Mouse (Mus musculus): Measurements from ENCODE around the gene Vldlr.

Vldlr gene

DNA sequence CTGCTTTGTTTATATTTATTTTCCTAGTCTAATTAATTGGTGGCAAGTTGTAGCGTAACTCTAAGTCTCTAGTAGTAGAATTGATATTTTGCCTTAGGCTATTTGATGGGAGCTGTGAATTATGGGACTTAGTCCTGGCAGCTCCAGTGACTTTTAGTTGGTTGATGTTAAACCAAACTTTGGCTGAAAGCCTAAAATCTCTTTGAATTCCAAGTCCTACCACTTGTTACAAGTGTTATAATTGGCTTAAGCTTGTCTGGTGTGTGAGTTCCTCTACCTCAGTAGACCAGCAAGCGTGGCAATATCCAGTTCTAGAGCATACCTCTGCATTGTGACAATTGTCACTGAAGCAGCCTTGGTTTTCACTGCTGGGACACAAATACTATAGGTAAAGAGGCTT is 17.1 kb downstream of the Vldlr start:
- no peak for DNase-seq (ENCODE audit: low spot score in 2 of 2)

DNA sequence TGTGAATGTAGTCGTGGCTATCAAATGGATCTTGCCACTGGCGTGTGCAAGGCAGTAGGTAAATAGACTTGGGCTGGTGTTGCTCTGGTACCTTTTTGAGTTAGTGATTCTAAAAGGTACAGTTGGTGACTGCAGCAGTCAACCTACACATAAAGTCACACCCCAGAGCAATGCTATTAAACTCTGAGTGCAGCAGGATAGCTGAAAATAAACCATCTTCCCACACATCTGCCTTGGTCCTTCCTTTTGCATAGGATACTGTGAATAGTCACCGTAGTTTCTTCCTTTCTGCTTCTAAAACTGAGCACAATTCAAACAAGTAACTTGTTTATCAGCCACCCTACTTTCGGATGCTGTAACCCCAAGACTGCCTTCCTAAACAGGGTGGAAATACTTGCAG is 23.6 kb downstream of the Vldlr start:
- DNase-seq (ENCODE audit: low spot score in 2 of 2), result no peak

DNA sequence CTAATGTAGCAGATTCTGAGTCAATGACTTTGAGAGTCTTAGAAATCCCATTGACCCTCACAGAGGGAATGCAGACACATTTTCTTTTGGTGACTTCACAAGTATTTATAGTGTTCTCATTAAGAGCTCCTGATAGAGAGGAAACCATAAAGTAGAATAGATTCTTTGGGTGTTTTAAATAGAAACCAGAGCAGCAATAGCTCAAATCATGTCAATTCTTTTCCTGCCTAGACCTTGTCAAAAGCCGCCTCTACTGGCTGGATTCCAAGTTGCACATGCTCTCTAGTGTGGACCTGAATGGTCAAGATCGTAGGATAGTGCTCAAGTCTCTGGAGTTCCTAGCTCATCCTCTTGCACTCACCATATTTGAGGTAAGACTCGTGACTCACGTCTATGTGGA is 27.2 kb downstream of the Vldlr start:
- no peak for DNase-seq (ENCODE audit: low spot score in 2 of 2)

DNA sequence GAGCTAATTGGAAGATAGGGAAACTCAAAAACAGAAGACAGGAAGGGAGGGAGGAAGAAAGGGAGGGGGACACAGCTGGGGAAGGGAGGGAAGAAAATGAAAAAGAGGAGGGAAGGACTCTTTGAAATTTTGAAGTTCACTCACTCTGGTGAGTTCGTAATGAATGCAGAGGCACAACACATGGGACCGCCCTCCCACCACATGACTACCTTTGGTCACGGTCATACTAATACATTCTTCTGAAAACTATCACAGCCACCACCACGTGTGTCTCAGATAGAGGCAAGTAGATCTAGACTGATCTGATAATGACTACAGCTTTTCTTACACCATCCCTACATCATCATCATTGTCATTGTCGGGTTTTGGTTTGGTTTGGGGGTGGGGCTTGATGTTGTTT is 38.5 kb downstream of the Vldlr start:
- no peak for DNase-seq (ENCODE audit: low spot score in 2 of 2)

DNA sequence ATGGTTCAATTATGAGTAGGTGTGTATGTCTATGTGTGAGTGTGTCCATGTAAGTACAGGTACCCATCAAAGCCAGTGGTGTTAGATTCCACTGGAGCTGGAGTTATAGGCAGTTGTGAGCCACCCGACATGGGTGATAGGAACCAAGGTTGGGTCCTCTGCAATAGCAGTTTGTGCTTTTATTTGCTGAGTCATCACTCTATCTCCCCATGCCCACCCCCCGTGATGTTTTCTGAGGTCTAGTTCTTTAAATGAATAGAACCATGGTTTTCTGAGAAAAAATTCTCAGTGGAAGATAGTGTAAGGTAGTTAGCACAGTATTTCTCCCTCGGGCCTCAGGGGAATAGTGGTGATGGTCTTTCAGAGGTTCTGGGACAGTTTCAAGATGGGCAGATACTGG is 39.4 kb downstream of the Vldlr start:
- no peak for DNase-seq (ENCODE audit: low spot score in 2 of 2)

DNA sequence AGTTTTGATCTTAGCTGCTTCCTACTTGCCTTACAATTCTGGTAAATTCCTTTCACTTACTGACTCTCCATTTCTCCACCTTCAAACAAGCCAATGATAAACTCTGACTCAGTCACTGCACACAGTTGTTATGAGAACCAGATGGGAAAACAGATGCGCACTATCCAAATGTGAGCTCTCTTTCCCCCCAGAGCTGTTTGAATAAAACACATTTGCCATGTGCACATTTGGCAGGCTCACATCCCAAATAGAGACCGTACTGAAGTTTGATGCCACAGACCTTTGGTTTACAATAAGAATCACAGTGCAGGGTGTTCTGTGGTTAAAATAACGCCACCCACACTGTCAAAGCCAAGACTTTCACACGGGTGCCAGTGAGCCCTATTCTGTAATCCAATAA is 43.8 kb downstream of the Vldlr start:
- DNase-seq (ENCODE audit: low spot score in 2 of 2), result no peak

DNA sequence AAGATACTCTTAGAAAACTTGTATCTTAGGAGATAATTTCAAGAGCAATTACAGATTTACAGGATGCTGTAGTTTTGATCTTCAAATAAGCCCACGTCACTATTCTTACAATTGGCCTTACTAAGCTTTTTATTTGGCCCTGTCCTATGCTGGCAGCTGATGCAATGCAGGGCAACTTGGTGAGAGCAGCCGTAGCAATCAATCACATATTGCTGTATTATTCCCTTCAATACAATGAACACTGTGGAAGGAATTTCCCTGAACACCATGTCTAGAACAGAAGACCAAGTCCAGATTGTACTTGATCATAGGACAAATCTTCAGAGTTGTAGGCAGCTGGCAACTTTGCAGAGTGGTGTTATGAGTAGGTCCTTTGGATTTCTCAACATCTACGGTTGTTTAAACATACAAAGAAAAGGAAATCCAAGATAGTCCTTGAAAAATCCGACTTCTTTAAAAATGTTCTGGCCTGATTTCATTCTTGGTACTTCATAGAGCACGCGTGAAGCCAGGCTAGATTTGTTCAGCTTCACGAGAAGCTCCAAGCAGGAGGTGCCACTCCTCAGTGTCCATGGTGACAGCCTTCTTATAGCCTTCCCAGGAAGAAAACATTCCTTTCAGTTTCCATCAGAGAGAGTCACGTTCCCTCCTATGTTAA is 44.5 kb downstream of the Vldlr start:
- no peak for DNase-seq (ENCODE audit: low spot score in 2 of 2)

DNA sequence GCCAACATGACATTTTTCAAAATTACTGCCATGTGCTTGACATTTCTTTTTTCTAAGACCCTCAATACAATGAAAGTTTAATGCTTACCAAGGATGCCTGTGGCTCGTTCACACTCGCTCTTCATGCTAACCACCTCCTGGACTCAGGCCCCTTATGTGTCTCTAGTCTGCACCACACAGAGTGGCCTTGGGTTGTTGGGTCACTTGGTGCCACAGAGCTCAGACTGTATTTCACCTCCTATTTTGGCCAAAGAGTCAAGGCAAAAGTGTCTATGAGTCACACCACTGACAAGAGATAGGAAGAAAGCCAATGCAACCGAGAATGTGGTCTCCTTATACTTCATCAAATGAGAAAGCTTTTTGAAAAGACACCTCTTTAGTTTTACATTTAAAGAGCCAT is 45.9 kb downstream of the Vldlr start:
- DNase-seq (ENCODE audit: low spot score in 2 of 2), result no peak

DNA sequence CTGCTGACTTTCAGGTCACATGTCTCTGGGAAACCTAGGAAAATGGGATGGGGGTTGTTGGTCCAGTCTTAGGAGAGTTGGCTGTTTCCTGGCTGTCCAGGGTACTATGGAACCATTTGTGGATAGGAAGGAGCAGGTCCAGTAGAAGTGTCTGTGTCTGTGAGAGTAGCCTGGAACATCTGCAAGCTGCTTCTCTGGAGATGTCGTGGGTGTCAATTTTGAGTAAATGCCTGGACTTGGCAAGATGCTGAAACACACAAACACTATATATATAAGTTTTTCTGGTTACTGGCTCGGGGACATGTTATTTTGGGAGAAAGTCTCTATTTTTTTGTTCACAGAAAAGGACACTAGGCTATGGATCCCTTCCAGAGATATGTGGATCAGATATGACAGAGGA is 57.1 kb downstream of the Vldlr start:
- no peak for DNase-seq (ENCODE audit: low spot score in 2 of 2)

DNA sequence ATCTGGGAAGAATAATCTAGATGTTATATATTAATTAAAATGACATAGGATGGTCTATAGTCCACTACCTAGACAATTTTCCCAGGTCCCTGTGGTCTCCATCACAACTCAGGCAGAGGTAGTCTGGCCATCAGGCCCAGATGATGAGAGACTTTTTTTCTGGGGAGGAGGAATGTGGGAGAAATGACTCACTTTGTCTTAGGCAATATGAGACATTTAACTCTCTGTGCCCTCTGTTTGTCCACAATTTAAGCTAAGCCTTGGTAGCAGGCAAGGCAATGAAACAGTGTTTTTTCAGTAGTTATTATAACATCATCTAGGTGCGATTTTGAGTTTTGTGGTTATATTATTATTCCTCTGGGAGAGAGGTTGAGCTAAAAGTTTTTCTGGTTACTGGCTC is 58.1 kb downstream of the Vldlr start:
- no peak for DNase-seq (ENCODE audit: low spot score in 2 of 2)

DNA sequence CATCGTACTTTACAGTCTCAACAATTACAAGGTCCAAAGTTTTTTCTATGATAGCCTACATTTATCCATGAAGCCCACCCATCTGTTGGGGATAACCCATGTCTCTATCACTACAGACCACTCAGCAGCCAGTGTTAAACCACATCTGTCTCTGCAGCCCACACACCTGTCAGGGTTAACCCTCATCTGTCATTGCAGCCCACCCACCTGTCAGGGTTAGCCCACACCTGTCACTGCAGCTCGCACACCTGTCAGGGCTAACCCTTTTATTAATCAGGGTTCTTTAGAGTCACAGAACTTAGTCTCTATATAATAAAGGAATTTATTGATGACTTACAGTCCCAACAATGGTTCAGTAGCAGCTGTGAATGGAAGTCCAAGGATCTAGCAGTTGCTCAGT is 62.9 kb downstream of the Vldlr start:
- no peak for DNase-seq (ENCODE audit: low spot score in 2 of 2)
